Mouse (Mus musculus) mature B cell (primary cell): Measurements from ENCODE around the gene Miga1.

ENCODE experiments used
- in situ Hi-C: fragments of 300-500 bp; cut with MboI; formaldehyde crosslinking; loops from 2 replicates; pipeline ENCODE4 v1.14.3; 2019

The Miga1 gene

GRCm38 (mm10) chr3:152245273-152245910, 94.8 kb downstream of the Miga1 start:
- in situ Hi-C loops, result no loop called here

- in situ Hi-C loops, result no loop called here
Measured at GRCm38 (mm10) chr3:152243304-152243703, 96.9 kb downstream of the Miga1 start.

GRCm38 (mm10) chr3:152241098-152241497, 99.1 kb downstream of the Miga1 start:
- in situ Hi-C loops, result no loop called here

- in situ Hi-C loops, result no loop called here
Measured at GRCm38 (mm10) chr3:152239592-152239991, 100.6 kb downstream of the Miga1 start.

- in situ Hi-C loops, result no loop called here
Measured at GRCm38 (mm10) chr3:152238836-152239235, 101.4 kb downstream of the Miga1 start.

- in situ Hi-C loops, result no loop called here
Measured at GRCm38 (mm10) chr3:152235805-152236204, 104.4 kb downstream of the Miga1 start.

- in situ Hi-C loops, result no loop called here
Measured at GRCm38 (mm10) chr3:152235238-152235637, 105.0 kb downstream of the Miga1 start.

- in situ Hi-C loops, result no loop called here
Measured at GRCm38 (mm10) chr3:152231333-152232100, 108.7 kb downstream of the Miga1 start.

- in situ Hi-C loops, result no loop called here
Measured at GRCm38 (mm10) chr3:152229271-152229670, 110.9 kb downstream of the Miga1 start.

- in situ Hi-C loops, result no loop called here
Measured at GRCm38 (mm10) chr3:152228843-152229242, 111.4 kb downstream of the Miga1 start.

- in situ Hi-C loops, result no loop called here
Measured at GRCm38 (mm10) chr3:152225906-152226305, 114.3 kb downstream of the Miga1 start.

GRCm38 (mm10) chr3:152224918-152225317, 115.3 kb downstream of the Miga1 start:
- in situ Hi-C loops, result no loop called here
